Mouse (Mus musculus): ENCODE results near the gene Cspg5.

Gene Cspg5

DNA sequence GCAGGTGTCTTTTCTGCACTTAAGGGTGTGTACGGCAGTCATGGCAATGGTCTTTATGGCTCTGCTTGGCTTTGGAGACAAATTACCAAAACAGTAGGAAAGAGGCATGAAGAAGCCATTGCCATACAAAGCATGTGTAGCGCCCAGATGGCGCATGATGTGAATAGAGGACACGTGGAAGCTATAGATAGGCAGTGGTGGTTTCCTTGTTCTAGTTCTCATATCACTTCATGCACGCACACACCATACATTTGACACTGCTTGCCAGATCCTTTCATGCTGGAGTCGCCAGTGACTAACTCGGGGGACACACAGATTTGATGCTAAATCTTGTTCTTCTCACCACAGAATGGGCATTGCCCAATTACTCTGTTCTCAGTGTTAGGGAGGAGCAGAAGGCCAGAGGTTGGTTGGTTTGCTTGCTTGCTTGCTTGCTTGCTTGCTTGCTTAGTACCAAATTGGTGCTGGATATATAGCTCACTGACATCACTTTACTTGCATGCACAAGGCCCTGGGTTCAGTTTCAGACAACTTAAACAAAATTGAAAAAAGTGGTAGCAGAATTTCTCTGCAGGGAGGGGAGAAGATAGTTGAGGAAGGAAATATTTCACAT, at the start of gene Cspg5:
Gene Cspg5 (plus strand): TSS at position 563 of the 613 bp plus-strand sequence.
- DNase-seq: peak in 1 of 2 experiments; percentile 11

GRCm38 (mm10) chr9:110199870-110200269, 43.7 kb upstream of the Cspg5 start:
- DNase-seq: no peak

GRCm38 (mm10) chr9:110205526-110206404, 37.8 kb upstream of the Cspg5 start:
- DNase-seq: no peak

DNA sequence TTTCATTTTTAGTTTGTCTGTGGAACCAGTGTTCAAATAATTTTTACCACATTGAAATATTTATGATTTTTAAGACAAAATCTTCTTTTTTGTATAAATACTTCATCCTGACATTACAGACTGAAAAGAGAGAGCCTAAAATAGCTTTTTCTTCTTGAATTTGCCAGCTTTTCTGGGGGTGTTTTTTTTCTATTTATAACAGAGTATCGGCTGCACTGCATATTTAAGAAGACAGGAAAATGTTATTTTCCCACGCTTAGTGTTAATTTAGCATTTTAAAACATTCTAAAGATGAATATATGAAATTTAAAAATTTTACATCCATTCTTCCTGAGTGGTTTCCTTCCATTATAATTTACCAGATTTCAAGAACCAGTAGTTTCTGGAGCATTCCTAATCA, 37.1 kb upstream of the Cspg5 start:
- no peak for DNase-seq

DNA sequence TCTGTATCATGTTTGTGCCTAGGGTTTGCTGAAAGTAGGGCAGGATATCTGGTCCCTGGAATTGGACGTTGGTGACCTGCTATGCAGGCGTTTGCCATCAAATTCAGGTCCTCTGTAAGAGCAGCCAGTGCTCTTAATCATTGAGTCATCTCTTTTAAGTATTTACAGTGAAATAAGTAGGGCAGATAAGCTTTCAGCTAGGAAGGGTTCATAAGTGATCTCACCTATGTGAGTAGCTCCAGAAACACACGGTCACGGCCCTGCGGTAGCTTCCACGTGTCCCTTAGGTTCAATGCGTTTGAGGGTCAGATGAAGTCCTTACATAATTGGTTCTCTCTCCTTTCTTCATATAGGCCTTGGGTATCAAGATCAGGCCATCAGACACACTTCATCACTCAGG, 35.3 kb upstream of the Cspg5 start:
- no peak for DNase-seq

DNA sequence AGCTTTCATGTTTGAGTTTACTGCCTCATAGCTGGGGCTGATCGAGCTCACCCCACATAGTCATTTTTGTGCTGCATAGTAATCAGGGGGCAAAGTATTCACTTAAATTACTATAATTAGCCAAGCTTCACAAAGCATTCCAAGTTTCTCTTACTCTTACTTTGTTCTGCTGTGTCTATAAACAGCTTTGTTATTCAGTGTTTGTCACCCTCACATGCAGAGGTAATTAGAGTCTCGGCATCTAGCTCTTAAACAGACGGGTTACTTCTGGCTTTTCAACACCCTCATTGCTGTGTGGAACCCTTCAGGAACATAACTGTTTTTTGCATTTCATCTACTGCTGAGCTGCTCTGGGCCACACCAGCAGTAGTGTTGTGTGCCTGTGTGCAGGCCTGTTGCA, 34.6 kb upstream of the Cspg5 start:
- DNase-seq: no peak

GRCm38 (mm10) chr9:110224273-110224672, 19.3 kb upstream of the Cspg5 start:
- no peak for DNase-seq

DNA sequence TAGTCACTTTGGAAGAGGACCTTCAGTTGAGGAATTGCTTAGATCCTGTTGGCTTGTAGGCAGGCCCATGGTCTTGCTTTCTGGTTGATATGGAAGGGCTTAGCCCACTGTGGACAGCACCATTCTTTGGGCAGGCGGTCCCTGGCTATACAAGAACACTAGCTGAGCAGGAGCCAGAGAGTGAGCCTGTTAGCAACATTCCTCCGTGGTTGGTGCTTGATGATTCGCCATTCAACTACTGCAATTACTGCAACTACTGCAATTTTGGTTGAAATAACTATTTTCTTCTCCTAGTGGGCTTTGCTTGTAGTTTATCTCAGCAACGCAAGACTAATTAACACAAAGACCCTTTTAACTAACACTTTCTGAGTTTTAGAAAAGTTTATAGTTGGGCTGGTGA, 17.4 kb upstream of the Cspg5 start:
- no peak for DNase-seq

GRCm38 (mm10) chr9:110228671-110229070, 14.9 kb upstream of the Cspg5 start:
- no peak for DNase-seq

GRCm38 (mm10) chr9:110229112-110229511, 14.5 kb upstream of the Cspg5 start:
- no peak for DNase-seq

DNA sequence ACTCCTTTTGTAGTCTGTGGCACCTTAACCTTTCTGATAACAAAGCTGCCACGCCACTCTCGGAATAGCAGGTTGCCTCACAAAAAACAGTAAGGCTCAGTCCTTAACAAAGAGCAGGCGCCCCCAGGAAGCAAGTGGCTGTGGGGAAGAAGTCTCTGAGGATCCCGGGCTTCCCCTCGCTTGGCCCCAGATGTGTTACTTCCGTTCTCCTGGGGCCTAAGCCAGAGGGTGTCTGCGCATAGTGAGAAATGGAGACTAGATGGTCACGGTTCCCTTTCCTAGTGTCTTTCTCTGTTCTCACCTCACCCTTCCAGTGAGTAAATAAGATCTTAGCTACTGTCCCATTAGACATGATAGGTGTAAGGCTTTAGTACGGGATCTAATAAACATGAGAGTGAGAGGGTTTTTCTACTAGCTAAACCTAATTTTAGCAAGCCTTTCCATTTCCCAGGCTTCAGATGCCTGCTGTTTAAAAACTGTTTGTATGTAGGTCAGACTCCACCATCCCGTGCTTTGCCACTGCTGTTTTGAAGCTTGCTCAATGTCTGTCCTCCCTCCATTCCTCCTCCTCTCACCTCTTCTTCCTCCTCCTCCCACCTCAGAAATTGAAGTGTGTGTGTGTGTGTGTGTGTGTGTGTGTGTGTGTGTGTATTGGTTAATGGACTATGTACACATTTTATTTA, 13.9 kb upstream of the Cspg5 start:
- DNase-seq: no peak

DNA sequence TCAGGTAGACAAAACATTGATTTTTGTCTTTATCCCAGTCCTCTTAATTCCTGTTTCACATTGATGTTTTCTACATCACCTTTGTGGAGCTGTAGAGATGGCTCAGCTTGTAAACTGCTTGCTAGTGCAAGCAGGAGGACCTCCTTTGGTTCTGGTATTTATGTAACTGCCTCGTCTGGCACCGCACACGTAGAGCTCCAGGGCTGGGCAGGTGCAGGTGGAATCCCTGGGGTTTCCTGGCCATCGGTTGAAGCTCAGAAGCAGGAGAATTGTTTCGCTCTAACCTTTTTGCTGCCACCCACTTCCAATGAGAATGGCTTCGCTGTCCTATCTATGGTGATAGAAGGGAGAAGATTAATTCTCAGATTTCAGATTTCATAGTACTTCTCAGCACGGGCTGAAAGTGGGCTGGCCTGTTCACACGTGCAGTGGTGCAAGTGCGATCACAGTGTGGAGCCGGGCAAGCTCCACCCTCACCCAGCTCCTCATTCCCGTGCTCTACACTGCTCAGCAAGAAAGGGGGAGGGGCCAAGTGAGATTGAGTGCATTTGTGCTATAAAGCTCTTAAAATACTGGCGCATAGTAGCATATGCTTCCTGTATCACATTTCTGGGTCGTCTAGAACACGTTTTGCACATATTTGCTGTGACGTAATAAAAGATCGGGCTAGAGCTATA, 13.1 kb upstream of the Cspg5 start:
- no peak for DNase-seq

GRCm38 (mm10) chr9:110234962-110235361, 8.6 kb upstream of the Cspg5 start:
- no peak for DNase-seq

- DNase-seq: no peak
These were observed 945 bp downstream of the Cspg5 start for GRCm38 (mm10) chr9:110244567-110244888.

DNA sequence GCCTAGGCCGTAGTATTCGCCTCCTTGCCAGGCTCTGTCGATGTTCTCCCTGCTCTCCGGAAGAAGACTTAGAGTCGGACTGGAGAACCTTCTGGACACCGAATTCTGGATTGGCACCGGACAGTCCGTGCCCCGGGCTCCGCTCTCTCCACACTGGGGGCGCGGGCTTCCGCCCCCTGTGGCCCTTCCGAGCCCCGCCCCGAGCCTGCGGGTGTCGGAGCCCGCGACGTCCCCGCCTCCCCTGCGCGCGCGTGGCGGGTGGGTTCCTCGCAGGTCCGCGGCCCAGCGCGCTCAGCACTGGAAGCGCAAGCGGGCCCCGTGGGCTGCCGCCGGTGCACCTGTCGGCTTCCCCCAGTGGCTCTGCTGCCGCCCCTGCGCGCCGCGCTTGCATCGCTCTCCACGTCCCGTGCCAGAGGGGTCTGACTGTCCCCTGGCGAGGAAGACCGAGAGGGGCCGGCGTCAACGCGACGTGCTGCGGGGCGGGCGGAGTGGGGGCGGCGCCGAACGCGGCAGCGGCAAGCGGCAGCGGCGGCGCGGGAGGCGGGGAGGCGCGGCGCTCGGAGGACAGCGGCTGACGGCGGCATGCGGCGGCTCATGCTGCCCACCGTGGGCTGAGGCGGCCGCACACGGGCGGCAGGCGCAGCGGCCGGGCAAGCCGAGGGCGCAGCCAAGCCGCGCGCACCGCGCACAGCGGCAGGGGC, 1.5 kb downstream of the Cspg5 start:
- DNase-seq: peak; percentile 9 to 47

DNA sequence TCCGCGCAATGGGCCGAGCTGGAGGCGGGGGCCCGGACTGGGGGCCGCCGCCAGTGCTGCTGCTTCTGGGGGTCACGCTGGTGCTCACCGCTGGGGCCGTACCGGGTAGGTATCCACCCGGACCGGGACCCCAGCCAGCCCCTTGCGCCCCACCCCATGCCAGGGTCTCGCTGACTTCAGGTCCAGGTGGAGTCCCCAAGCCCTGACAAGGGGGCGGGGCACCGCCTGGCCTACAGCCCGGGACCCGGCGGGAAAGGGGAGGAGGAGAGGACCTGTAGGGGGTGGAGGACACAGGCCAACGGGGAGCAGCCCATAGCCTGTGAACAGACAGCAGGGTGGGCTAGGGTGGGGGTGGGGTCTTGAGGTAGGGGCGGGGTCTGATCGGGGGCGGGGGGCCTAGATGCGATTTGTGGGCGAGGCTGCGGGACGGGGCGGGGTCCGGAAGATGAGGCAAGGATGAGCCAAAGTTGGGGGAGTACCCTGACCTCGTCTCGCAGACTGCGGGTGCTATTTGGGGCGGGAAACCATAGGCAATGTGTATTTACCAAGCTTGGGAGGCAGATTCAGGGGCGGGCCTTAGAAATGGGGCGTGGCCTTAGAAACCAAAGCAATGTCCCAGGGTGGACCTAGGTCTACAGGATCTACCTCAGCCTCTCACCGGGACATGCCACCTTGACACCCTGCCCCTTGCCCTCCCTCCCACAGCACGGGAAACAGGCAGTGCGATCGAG, 2.2 kb downstream of the Cspg5 start:
- DNase-seq: peak; percentile 45 to 74

DNA sequence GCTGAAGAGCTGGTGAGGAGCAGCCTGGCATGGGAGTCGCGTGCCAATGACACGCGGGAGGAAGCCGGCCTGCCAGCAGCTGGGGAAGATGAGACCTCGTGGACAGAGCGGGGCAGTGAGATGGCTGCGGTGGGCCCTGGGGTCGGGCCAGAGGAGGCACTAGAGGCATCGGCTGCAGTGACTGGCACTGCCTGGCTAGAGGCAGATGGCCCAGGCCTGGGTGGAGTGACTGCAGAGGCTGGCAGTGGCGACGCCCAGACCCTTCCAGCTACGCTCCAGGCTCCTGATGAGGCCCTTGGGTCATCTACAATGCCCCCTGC, 2.7 kb downstream of the Cspg5 start:
- no peak for DNase-seq

DNA sequence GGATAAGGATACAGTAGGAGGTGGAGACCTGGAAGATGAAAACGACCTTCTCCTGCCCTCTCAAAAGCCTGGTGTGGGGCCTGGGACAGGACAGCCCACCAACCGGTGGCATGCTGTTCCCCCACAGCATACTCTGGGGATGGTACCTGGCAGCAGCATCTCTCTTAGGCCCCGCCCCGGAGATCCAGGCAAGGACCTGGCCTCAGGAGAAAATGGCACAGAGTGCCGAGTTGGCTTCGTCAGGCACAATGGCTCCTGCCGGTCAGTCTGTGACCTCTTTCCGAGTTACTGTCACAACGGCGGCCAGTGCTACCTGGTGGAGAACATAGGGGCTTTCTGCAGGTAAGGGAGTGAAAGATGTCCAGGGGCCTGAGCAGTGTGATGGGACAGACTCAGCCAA, 3.5 kb downstream of the Cspg5 start:
- DNase-seq: no peak

DNA sequence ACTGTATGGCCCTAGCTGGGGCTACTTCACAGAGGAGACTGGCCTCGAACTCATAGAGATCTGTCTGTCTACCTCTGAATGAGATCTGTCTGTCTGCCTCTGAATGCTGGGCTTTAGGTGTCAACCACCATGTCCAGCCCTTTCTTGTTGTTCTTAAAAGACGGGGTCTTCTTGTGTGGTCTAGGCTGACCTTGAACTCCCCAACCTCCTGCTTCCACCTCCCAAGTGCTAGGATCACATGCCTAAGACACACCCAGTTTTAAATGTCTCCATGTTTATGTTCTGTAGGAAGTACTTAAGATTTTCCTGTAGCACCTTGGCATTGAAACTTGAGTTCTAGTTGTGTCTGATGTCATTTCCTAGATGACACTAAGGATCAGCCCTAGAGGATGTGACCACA, 5.3 kb downstream of the Cspg5 start:
- no peak for DNase-seq

GRCm38 (mm10) chr9:110249823-110250543, 6.4 kb downstream of the Cspg5 start:
- DNase-seq: no peak

GRCm38 (mm10) chr9:110250776-110251175, 7.2 kb downstream of the Cspg5 start:
- DNase-seq: no peak
